Mouse (Mus musculus): Measurements from ENCODE around the gene Acpp. TPM values are rescaled to one million over a fixed set of nuclear protein-coding genes. Genes with fewer than 3 reads are reported as not detected.
"Not testable (repeated sequence)": the region's sequence is repeated elsewhere in the genome, so short reads cannot be mapped to it uniquely, and the experiment has no call there.

Gene Acpp
- 0.06 and 0.14 TPM in 2 replicates for polyA plus RNA-seq (2015; fragmentation: Nextera tagmentation; extraction: Ambion mirVana)

- 17% methylated on average over 18 of the region's 18 CpGs for WGBS
- no peak within 1 kb of the TSS for H3K27ac ChIP-seq (replicated peaks)
- no peaks in the 10 kb centered on the region for H3K27me3 ChIP-seq
- ATAC-seq (replicated peaks): 0 out of 2 replicates have a peak, but pooled peaks have one; percentile 26
- H3K9ac ChIP-seq (replicated peaks): no peak within 1 kb of the TSS
- no peaks in the 10 kb centered on the region for H3K36me3 ChIP-seq
- H3K9me3 ChIP-seq: no peaks in the 10 kb centered on the region
- H3K4me1 ChIP-seq: peaks cover 4% of the 10 kb centered on the region; the same call in 1 of the 2 replicates
- H3K4me2 ChIP-seq (replicated peaks): peak within 1 kb of the TSS; percentile 27
- peak within 1 kb of the TSS; percentile 10; the same call in 1 of the 2 replicates for H3K4me3 ChIP-seq
These were observed at the start of gene Acpp for GRCm38 (mm10) chr9:104337183-104337931. TSS of gene Acpp (minus strand) at chr9:104337748.

GRCm38 (mm10) chr9:104382571-104383170 lies 45.1 kb upstream of the Acpp start:
- Histone ChIP-seq H3K27ac (replicated peaks) (no peak overlapping the region), H3K27me3 (no peaks in the 10 kb centered on the region), H3K4me1 (no peaks in the 10 kb centered on the region), H3K4me3 (no peak overlapping the region), H3K9ac (replicated peaks) (no peak overlapping the region), H3K9me3 (no peaks in the 10 kb centered on the region), H3K36me3 (no peaks in the 10 kb centered on the region), H3K4me2 (replicated peaks) (no peak overlapping the region)
- 81% methylated on average over 6 of the region's 6 CpGs for WGBS
- no peak for ATAC-seq (replicated peaks)

GRCm38 (mm10) chr9:104379532-104380162 lies 42.1 kb upstream of the Acpp start:
- H3K9ac ChIP-seq (replicated peaks): no peak overlapping the region
- H3K4me2 ChIP-seq (replicated peaks): no peak overlapping the region
- no peaks in the 10 kb centered on the region for H3K27me3 ChIP-seq
- 65% methylated on average over 9 of the region's 9 CpGs for WGBS
- H3K27ac ChIP-seq (replicated peaks): no peak overlapping the region
- H3K9me3 ChIP-seq: no peaks in the 10 kb centered on the region
- no peak for ATAC-seq (replicated peaks)
- no peak overlapping the region for H3K4me3 ChIP-seq
- H3K36me3 ChIP-seq: no peaks in the 10 kb centered on the region
- H3K4me1 ChIP-seq: no peaks in the 10 kb centered on the region

DNA sequence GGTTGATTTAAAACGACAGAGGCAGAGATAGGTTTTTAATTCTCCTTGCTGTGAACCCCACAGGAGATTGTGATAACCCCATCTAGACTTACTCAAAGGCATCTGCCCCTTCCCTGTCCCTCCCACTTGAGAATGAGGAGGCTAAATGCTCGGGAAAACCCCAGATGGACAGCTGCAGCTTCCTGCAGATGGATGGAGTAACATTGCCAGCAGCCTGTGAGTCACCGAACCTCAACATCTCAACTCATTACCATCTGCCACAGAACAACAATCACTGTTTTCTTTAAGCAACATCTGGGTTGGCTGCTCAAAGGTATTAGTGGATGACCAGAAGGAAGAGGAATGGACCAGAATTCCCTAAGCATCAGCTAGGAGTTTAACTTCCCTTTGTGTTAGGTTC lies 38.0 kb upstream of the Acpp start:
- no peak overlapping the region for H3K9ac ChIP-seq (replicated peaks)
- no peaks in the 10 kb centered on the region for H3K9me3 ChIP-seq
- ATAC-seq (replicated peaks): no peak
- H3K4me2 ChIP-seq (replicated peaks): no peak overlapping the region
- 62% methylated on average over 3 of the region's 3 CpGs for WGBS
- H3K36me3 ChIP-seq: no peaks in the 10 kb centered on the region
- H3K27me3 ChIP-seq: no peaks in the 10 kb centered on the region
- H3K4me1 ChIP-seq: no peaks in the 10 kb centered on the region
- no peak overlapping the region for H3K27ac ChIP-seq (replicated peaks)
- H3K4me3 ChIP-seq: no peak overlapping the region

DNA sequence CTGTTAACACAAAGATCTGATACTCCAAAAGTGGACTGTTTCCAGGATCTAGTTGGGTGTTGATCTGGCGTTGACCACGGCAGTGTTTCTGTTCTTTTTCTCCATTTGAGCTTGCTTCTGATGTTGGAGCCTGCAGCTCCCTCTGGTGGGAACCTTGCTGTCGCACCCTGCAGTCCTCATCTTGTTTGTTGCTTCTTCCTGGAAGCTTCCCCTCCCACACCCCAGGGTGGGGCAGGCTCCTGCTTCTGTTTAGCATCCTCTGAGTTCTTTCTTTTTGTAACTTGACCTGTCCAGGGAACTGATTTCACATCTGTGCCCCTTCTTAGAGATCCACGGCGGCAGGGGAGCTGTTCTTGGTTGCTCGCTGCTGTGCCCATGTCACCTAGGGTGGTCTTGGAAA lies 35.7 kb upstream of the Acpp start:
- no peak for ATAC-seq (replicated peaks)
- Histone ChIP-seq H3K4me2 (replicated peaks) (no peak overlapping the region), H3K4me1 (no peaks in the 10 kb centered on the region), H3K27me3 (no peaks in the 10 kb centered on the region), H3K27ac (replicated peaks) (no peak overlapping the region), H3K4me3 (no peak overlapping the region), H3K9me3 (no peaks in the 10 kb centered on the region), H3K9ac (replicated peaks) (no peak overlapping the region), H3K36me3 (no peaks in the 10 kb centered on the region)
- WGBS: 24% methylated on average over 6 of the region's 6 CpGs

DNA sequence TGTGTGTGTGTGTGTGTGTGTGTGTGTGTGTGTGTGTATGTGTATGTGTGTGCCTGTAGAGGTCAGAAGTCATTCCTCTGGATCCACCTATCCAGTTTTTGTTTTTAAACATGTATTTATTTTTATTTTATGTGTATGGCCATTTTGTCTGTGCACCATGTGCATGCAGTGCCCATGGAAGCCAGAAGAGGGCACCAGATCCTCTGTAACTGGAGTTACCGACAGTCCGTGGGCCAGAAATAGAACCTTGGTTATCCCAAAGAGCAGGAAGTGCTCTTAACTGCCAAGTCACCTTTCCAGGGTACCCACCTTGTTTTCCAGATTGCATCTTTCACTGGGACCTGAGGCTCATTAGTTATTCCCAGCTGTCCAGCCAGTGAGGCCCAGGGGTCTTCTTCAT lies 29.4 kb upstream of the Acpp start:
- H3K4me3 ChIP-seq: no peak overlapping the region
- H3K36me3 ChIP-seq: no peaks in the 10 kb centered on the region
- H3K9me3 ChIP-seq: no peaks in the 10 kb centered on the region
- ATAC-seq (replicated peaks): no peak
- no peak overlapping the region for H3K9ac ChIP-seq (replicated peaks)
- 89% methylated on average over 2 of the region's 2 CpGs for WGBS
- no peaks in the 10 kb centered on the region for H3K27me3 ChIP-seq
- H3K27ac ChIP-seq (replicated peaks): no peak overlapping the region
- H3K4me1 ChIP-seq: no peaks in the 10 kb centered on the region
- H3K4me2 ChIP-seq (replicated peaks): no peak overlapping the region

- WGBS: 86% methylated on average over 1 of the region's 1 CpGs
- H3K4me2 ChIP-seq (replicated peaks); H3K27ac ChIP-seq (replicated peaks); H3K4me3 ChIP-seq; H3K9ac ChIP-seq (replicated peaks); H3K27me3 ChIP-seq; H3K4me1 ChIP-seq; ATAC-seq (replicated peaks); H3K36me3 ChIP-seq; H3K9me3 ChIP-seq: not testable (repeated sequence)
These were observed 24.4 kb upstream of the Acpp start for GRCm38 (mm10) chr9:104361951-104362350.

DNA sequence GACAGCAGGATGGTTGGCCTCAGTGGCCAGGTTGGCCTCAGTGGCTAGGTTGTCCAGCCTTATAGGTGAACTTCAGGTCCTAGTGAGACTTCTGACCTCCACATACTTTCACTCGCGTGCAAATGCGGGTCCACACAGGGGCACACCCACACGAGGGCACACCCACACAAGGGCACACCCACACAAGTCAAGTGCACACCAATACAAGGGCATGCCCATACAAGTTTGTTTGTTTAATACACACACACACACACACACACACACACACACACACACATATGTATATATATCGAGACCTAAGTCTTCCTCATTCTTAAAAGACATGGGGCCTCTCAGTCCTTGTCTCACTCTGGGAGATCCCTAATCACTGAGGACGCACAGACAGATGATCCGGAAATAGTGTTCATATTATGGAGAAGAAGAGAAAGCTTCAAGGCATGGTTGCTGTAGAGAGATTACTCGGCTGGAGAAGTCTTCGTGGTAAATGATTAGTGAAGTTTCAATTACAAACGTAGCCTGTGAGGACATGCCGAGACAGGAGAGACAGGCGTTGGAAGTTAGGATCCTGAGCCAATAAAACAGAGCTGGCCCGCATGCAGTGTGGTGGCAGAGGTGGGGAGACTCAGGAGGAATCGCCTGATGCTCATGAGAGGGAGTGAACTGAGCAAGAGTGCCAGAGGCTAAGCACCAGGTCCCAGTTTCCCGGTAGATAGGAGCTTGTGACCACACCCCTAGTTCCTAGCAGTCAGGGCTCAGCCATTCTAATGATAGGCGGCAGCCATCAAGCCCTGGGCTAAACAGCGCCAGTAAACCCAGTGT lies 23.7 kb upstream of the Acpp start:
- ATAC-seq (replicated peaks): no peak
- H3K4me1 ChIP-seq: no peaks in the 10 kb centered on the region
- WGBS: 84% methylated on average over 17 of the region's 17 CpGs
- no peak overlapping the region for H3K4me2 ChIP-seq (replicated peaks)
- H3K9me3 ChIP-seq: no peaks in the 10 kb centered on the region
- H3K27me3 ChIP-seq: no peaks in the 10 kb centered on the region
- no peak overlapping the region for H3K4me3 ChIP-seq
- no peak overlapping the region for H3K9ac ChIP-seq (replicated peaks)
- no peaks in the 10 kb centered on the region for H3K36me3 ChIP-seq
- no peak overlapping the region for H3K27ac ChIP-seq (replicated peaks)

- WGBS: 82% methylated on average over 4 of the region's 4 CpGs
- no peak for ATAC-seq (replicated peaks)
- H3K27ac ChIP-seq (replicated peaks): no peak overlapping the region
These were observed 22.8 kb upstream of the Acpp start for GRCm38 (mm10) chr9:104360389-104360788.

DNA sequence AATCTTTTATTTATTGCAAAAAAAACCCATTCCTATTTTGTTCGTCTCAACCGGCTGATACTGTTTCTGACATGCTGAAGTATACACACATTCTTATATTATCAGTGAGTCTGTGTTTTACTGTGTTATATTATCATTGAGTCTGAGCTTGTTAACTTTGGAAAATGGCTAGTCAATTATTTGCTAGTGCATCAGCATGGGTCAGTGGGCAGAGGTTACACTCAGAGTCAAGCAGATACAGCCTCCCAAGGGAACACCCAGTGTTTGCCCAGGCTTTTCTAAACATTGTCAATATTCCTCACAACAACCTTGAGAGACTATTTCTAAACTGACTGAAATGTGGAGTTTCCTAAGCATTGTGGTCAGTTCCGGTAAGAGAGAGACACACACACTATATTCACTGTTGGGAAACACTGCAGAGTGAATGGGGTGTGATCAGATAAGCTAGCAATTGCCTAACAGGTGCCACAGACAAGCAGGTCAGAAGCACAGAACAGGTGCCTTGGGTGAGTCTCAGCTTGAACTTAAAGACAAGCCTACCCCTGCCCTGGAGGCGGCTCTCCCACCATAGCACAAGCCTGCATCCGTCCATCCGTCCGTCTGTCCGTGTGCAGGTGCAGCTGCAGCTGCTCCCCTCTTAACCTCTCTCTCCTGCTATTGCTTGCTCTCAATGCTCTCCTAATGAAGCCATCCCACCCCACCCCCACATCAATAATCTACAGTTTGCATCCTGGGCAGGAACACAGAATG lies 18.1 kb upstream of the Acpp start:
- no peak for ATAC-seq (replicated peaks)
- no peaks in the 10 kb centered on the region for H3K36me3 ChIP-seq
- H3K9me3 ChIP-seq: no peaks in the 10 kb centered on the region
- 74% methylated on average over 8 of the region's 8 CpGs for WGBS
- H3K27ac ChIP-seq (replicated peaks): no peak overlapping the region
- no peak overlapping the region for H3K4me3 ChIP-seq
- H3K4me1 ChIP-seq: no peaks in the 10 kb centered on the region
- H3K27me3 ChIP-seq: no peaks in the 10 kb centered on the region
- H3K9ac ChIP-seq (replicated peaks): no peak overlapping the region
- no peak overlapping the region for H3K4me2 ChIP-seq (replicated peaks)

More at GRCm38 (mm10) chr9:104360389-104360788, 22.8 kb upstream of the Acpp start:
- no peak overlapping the region for H3K4me3 ChIP-seq
- no peaks in the 10 kb centered on the region for H3K9me3 ChIP-seq
- no peaks in the 10 kb centered on the region for H3K27me3 ChIP-seq
- H3K4me2 ChIP-seq (replicated peaks): no peak overlapping the region
- no peak overlapping the region for H3K9ac ChIP-seq (replicated peaks)
- H3K36me3 ChIP-seq: no peaks in the 10 kb centered on the region
- no peaks in the 10 kb centered on the region for H3K4me1 ChIP-seq

- WGBS: 89% methylated on average over 5 of the region's 5 CpGs
- Histone ChIP-seq H3K4me3 (no peak overlapping the region), H3K36me3 (no peaks in the 10 kb centered on the region), H3K27me3 (no peaks in the 10 kb centered on the region), H3K4me2 (replicated peaks) (no peak overlapping the region), H3K9me3 (no peaks in the 10 kb centered on the region), H3K4me1 (no peaks in the 10 kb centered on the region), H3K9ac (replicated peaks) (no peak overlapping the region), H3K27ac (replicated peaks) (no peak overlapping the region)
- no peak for ATAC-seq (replicated peaks)
These were observed 6.6 kb upstream of the Acpp start for GRCm38 (mm10) chr9:104344136-104344535.

Data from forebrain, embryonic 15.5 days (tissue).